Mouse (Mus musculus): ENCODE measurements around the gene Sarm1. TPM values are rescaled to one million over a fixed set of nuclear protein-coding genes. Genes with fewer than 3 reads are reported as not detected.

The Sarm1 gene
- polyA plus RNA-seq, 1 experiment from 2014 or later = 1.2 TPM

Other genes with a start within 250 kb of the Sarm1 start
- 59.5 and 63.5 TPM in 2 replicates for gene 2610507B11Rik, start 236.0 kb downstream of the Sarm1 start, polyA plus RNA-seq (2015; fragmentation: Nextera tagmentation; extraction: Ambion mirVana)
- gene BC030499, start 206.9 kb downstream of the Sarm1 start, polyA plus RNA-seq (2015; fragmentation: Nextera tagmentation; extraction: Ambion mirVana) = 0.13 and 0.35 TPM in 2 replicates
- gene Spag5, start 196.2 kb downstream of the Sarm1 start, polyA plus RNA-seq (2015; fragmentation: Nextera tagmentation; extraction: Ambion mirVana) = 44.9 and 46.7 TPM in 2 replicates
- 8.9 and 12.1 TPM in 2 replicates for gene Aldoc, start 174.8 kb downstream of the Sarm1 start, polyA plus RNA-seq (2015; fragmentation: Nextera tagmentation; extraction: Ambion mirVana)
- 81.8 and 84.8 TPM in 2 replicates for gene Pigs, start 169.3 kb downstream of the Sarm1 start, polyA plus RNA-seq (2015; fragmentation: Nextera tagmentation; extraction: Ambion mirVana)
- gene Unc119, start 154.3 kb downstream of the Sarm1 start, polyA plus RNA-seq (2015; fragmentation: Nextera tagmentation; extraction: Ambion mirVana) = 26.6 and 27.2 TPM in 2 replicates
- gene Foxn1, start 111.2 kb downstream of the Sarm1 start, polyA plus RNA-seq (2015; fragmentation: Nextera tagmentation; extraction: Ambion mirVana) = 0.77 and 1.2 TPM in 2 replicates
- 0.15 and 0.47 TPM in 2 replicates for gene Slc13a2, start 75.5 kb downstream of the Sarm1 start, polyA plus RNA-seq (2015; fragmentation: Nextera tagmentation; extraction: Ambion mirVana)
- 12.2 TPM in 2 replicates for gene Slc46a1, start 32.1 kb downstream of the Sarm1 start, polyA plus RNA-seq (2015; fragmentation: Nextera tagmentation; extraction: Ambion mirVana)
- gene Vtn, start 1.3 kb upstream of the Sarm1 start, polyA plus RNA-seq (2015; fragmentation: Nextera tagmentation; extraction: Ambion mirVana) = 1.5 and 14.5 TPM in 2 replicates
- not detected in 2 replicates for gene Sebox, start 5.7 kb upstream of the Sarm1 start, polyA plus RNA-seq (2015; fragmentation: Nextera tagmentation; extraction: Ambion mirVana)
- 44.9 and 48.3 TPM in 2 replicates for gene Tmem199, start 14.4 kb upstream of the Sarm1 start, polyA plus RNA-seq (2015; fragmentation: Nextera tagmentation; extraction: Ambion mirVana)
- 142 TPM in 2 replicates for gene Poldip2, start 14.4 kb upstream of the Sarm1 start, polyA plus RNA-seq (2015; fragmentation: Nextera tagmentation; extraction: Ambion mirVana)
- gene Tnfaip1, start 38.6 kb upstream of the Sarm1 start, polyA plus RNA-seq (2015; fragmentation: Nextera tagmentation; extraction: Ambion mirVana) = 80.2 and 85.1 TPM in 2 replicates
- gene Ift20, start 38.6 kb upstream of the Sarm1 start, polyA plus RNA-seq (2015; fragmentation: Nextera tagmentation; extraction: Ambion mirVana) = 145 and 154 TPM in 2 replicates
- 64.7 and 71.5 TPM in 2 replicates for gene Tmem97, start 53.0 kb upstream of the Sarm1 start, polyA plus RNA-seq (2015; fragmentation: Nextera tagmentation; extraction: Ambion mirVana)
- gene Nlk, start 199.6 kb upstream of the Sarm1 start, polyA plus RNA-seq (2015; fragmentation: Nextera tagmentation; extraction: Ambion mirVana) = 13.1 and 13.6 TPM in 2 replicates